Mouse (Mus musculus): Measurements from ENCODE around the gene Ak3.
"Not testable (repeated sequence)": the region's sequence is repeated elsewhere in the genome, so short reads cannot be mapped to it uniquely, and the experiment has no call there.

Gene Ak3

GRCm38 (mm10) chr19:29045369-29045768, 2.4 kb downstream of the Ak3 start:
- in situ Hi-C loops (cut with MboI, MseI): no loop called here

- in situ Hi-C loops (cut with MboI, MseI): no loop called here
These were observed 3.4 kb downstream of the Ak3 start for GRCm38 (mm10) chr19:29044353-29044768.

- in situ Hi-C loops (cut with MboI, MseI): no loop called here
These were observed 5.1 kb downstream of the Ak3 start for GRCm38 (mm10) chr19:29042647-29043046.

DNA sequence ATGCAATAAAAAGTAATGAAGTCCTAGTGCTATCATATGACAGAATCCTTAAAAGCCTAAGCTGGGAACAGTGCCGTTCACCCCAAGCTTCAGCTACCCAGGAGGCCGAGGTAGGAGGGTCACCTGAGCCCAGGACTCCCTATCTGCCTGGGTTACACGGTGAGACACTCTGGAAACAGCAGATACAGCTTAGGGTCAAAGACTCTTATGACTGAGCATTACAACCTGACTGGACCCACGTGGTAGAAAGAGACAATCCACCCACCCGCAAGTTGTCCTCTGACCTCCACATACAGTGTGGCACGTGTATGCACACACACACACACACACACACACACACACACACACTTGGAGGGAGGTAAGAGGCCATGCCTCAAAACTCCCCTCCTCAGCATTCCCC, 5.6 kb downstream of the Ak3 start:
- in situ Hi-C loops (cut with MboI, MseI): no loop called here

DNA sequence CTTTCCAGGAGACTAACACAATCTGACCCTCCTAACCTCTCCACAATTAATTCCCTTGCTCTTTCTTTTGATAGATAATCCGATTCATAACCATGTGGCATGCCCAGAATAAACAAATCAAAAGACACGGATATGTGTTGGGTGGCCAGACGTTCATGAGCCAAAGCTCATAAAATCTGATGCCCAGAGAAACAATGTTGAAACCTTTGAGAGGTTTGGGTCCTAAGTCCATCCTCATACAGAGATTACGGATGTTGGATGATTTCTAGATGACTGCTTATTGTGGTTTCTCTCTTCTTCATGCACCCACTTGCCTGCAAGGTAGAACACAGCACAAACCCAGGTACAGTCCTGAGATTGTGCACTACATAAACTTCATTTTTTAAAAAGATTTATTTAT, 7.6 kb downstream of the Ak3 start:
- in situ Hi-C loops (cut with MboI, MseI): no loop called here

DNA sequence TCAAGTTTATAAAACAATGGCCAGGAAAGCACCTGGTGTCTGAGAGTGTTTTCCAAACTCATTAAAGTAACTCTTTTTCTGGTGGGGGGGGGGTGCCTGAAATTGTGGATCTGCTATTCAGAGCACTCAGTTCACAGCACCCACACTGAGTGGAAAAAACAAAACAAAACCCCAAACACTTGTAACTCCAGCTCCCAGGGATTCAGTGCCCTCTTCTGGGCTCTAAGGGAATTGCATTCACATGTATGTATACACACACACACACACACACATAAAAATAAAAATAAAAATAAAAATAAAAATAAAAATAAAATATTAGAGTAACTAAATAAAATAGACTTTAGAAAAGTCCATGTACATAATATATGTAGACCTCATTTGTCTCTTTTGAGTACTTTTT, 8.4 kb downstream of the Ak3 start:
- in situ Hi-C loops (cut with MboI, MseI): no loop called here

- in situ Hi-C loops (cut with MboI, MseI): no loop called here
These were observed 10.2 kb downstream of the Ak3 start for GRCm38 (mm10) chr19:29037541-29037940.

GRCm38 (mm10) chr19:29037026-29037425, 10.7 kb downstream of the Ak3 start:
- in situ Hi-C loops (cut with MboI, MseI): no loop called here

GRCm38 (mm10) chr19:29032662-29033061, 15.1 kb downstream of the Ak3 start:
- in situ Hi-C loops (cut with MboI, MseI): no loop called here

GRCm38 (mm10) chr19:29031788-29032187, 16.0 kb downstream of the Ak3 start:
- in situ Hi-C loops (cut with MboI, MseI): no loop called here

DNA sequence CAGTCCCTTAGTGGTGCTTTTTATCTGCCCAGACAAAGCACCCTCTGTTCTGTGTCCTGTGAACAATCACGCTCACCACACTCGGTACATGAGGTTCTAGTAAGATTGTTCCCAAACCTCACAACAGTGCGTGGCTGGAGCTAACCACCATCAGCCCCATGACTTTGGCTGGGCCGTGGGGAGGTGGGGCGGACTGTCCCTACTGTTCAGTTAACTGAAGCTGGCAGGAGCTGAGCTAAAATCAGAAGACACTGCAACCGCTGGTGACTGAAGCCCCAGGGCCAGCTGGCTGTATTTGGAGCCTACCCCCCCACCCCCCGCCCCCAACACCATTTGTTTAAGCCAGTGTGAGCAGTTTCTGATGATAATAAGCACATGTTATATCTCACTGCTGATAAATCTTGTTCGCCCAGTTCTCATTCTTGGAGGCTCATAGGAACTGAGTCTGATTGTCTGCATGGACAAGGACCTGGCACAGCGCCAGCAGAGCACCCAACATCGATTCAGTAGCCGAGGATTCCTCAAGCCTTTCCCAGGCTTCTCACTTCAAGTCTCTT, 23.3 kb downstream of the Ak3 start:
- in situ Hi-C loops (cut with MboI, MseI): no loop called here

- in situ Hi-C loops (cut with MboI, MseI): no loop called here
These were observed 25.9 kb downstream of the Ak3 start for GRCm38 (mm10) chr19:29021754-29022345.

GRCm38 (mm10) chr19:29019647-29020046, 28.1 kb downstream of the Ak3 start:
- in situ Hi-C loops (cut with MboI, MseI): no loop called here

DNA sequence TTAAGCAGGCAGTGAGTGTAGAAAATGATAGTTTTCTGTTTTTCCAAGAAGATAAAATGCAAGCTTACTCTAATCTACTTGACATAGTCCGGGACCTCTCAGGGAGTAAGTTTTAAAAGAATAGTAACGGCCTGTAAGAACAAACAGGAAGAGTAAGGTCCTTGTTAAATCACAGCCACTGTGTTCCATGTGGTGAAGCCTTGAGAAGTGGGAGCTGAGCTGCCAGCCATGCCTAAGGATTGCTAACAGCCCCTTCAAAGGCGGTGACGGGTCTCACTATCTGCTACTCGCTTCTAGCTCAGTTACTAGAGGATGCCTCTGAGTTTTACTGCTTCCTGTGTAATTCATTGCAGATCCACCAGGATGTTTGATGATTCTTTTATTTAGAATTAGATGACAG, 31.0 kb downstream of the Ak3 start:
- in situ Hi-C loops (cut with MboI, MseI): no loop called here

DNA sequence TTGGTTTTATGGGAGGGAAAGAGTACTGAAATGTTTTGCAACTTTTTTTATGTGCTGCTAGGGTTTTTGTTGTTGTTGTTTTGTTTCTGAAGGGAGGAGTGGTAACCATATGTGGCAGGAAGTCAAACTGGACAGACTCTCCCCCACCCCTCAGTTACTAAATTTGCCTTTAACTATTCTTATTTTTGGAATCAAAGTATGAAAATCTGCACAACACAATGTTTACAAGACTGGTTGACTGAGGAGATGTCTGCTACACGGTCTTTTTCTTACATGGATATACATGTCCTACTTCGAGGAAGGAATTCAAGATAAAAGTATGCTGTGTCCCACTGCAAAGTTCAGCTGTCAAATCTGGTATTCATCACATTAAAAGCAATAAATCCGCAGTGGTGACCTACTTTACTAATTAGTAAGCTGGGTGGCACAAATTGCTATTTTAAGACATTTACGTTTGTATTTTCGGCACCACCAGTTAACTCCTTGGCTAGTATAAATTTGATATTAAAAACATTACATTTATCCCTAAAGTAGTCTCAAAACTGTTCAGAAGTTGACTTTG, 31.5 kb downstream of the Ak3 start:
- in situ Hi-C loops (cut with MboI, MseI): no loop called here

GRCm38 (mm10) chr19:29015410-29016203, 32.2 kb downstream of the Ak3 start:
- in situ Hi-C loops (cut with MboI, MseI): no loop called here

DNA sequence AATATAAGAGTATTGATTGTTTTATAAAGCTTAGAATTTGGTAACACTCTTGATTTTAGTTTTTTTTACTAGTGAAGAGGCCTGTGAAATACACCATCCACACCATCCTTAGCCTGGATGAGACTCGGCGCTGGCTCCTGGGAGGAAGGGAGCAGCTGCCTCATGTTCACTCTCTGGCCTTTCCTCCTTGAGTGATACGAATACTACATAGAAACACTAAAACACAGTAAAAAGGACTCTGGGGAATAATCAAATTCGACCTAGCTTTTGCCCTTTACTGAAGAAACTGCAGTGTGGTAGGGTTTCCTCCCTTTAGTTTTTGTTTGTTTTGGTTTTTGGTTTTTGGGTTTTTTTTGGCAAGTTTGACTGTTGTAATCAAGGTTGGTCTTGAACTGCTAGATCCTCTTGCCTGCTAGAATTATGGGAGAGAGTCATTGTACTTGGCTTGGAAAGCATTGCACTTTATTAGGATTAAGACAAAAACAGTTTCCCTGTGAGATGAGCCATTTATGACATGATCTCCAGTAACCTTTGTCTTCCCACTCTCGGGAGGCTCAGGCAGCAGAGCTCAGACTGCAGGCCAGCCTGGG, 33.2 kb downstream of the Ak3 start:
- in situ Hi-C loops (cut with MboI, MseI): no loop called here

DNA sequence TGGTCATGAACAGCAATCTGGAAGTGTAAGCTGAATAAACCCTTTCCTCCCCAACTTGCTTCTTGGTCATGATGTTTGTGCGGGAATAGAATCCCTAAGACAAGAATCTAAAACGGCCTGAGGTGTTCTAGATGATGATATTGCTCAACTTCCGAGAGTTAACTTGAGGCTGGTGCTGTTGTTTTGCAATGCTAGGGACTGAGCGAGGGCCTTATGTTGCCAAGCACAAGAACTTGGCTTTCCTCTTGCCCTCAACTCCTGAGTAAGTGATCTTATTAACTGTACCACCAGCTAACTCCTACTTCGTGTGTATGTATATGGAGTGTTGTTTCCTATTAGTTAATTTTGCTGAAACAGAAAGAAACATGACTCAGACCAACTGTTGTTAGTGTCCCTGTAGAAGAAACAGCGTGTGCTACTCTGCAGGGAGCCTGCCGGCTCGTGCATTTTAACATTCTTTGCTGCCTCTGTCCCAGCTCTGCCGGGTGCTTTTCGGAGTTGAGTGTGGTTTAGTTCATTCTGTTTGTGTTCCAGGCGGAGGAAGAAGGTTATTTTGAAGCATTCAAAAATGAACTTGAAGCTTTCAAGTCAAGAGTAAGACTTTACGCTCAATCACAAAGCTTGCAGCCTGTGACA, 36.3 kb downstream of the Ak3 start:
- in situ Hi-C loops (cut with MboI, MseI): no loop called here

- in situ Hi-C loops (cut with MboI, MseI): no loop called here
These were observed 38.7 kb downstream of the Ak3 start for GRCm38 (mm10) chr19:29009046-29009445.

GRCm38 (mm10) chr19:29008069-29008706, 39.6 kb downstream of the Ak3 start:
- in situ Hi-C loops (cut with MboI, MseI): no loop called here

DNA sequence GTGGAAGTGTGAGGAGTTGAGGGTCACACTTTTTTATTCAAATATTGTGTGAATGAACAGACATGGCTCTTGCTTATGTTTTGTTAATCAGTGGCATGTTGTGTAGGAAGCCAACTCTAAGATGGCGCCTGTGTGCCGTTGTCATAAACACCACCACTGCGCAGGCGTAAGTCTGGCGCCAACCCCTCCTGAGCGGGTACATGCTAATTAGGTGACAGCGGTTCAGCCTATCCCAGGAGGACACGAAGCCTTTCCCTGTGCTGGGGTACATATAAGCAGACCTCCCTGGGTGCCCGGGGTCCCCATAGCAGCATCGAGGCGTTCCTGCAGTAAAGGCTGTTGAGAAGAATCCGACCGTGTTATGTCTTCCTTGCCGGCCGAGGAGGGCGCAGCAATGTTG, 47.4 kb downstream of the Ak3 start:
- in situ Hi-C loops (cut with MboI, MseI): not testable (repeated sequence)
